Mouse (Mus musculus) MEL-GATA-1-ER (cell line): ENCODE data around the gene C130026I21Rik.
"Not testable (repeated sequence)": the region's sequence is repeated elsewhere in the genome, so short reads cannot be mapped to it uniquely, and the experiment has no call there.

Experiments
- DNase-seq: peaks from one replicate; pipeline ENCODE4 v3.0.0-alpha.2; 2012; ENCODE audit warnings: low read depth; ENCODE audit errors: extremely low read depth

The C130026I21Rik gene

GRCm38 (mm10) chr1:85033616-85034015 is 236.8 kb downstream of the C130026I21Rik start:
- not testable (repeated sequence) for DNase-seq

DNA sequence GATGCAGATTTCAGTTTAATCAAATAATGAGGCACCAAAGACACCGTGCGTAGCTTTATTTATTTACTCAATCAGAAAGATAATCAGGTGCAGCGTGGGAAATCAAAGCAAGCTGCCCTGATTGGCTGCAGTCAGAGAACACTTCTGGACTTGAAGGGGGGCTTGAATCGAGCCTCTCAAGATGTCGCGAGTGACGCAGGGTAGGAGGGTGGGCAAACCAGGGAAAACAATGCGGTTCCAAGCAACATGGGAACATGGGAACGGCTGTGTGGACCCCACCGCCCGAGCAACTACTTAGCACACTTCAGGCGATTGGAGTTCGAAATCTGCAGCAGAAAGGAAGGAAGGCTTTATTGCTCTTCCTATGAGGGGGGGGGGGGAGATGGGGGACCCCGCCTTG is 240.2 kb downstream of the C130026I21Rik start:
- DNase-seq: not testable (repeated sequence)

DNA sequence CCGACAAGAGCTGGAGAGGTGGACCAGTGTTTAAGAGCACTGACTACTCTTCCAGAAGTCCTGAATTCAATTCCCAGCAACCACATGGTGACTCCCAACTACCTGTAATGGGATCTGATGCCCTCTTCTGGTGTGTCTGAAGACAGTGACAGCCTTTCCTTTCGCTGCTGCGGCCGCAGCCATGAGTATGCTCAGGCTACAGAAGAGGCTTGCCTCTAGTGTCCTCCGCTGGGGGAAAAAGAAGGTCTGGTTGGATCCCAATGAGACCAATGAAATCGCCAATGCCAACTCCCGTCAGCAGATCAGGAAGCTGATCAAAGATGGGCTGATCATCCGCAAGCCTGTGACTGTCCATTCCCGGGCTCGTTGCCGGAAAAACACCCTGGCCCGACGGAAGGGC is 258.4 kb downstream of the C130026I21Rik start:
- not testable (repeated sequence) for DNase-seq

DNA sequence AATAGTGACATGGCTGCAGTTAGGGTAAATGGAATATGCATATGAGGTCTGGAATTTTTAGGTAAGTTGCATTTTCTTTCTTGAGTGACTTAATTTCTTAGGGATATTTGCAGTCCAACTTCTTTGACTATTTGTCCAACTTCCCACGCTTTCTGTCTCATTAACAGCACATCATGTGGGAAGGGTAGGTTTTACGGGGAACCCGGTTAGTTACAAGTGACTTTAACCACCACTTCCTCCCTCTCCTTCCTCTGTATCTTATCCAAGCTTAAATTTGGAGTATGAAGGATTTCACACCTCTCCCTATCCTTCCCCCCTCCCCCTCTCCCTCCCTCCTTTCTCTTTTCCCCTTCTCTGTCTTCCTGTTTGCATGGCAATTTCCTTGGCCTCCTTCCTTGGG is 259.4 kb downstream of the C130026I21Rik start:
- not testable (repeated sequence) for DNase-seq

GRCm38 (mm10) chr1:85007737-85008136 is 262.6 kb downstream of the C130026I21Rik start:
- DNase-seq: not testable (repeated sequence)

- DNase-seq: not testable (repeated sequence)
These were observed 271.1 kb downstream of the C130026I21Rik start for GRCm38 (mm10) chr1:84999241-84999640.

GRCm38 (mm10) chr1:84996305-84996704 is 274.1 kb downstream of the C130026I21Rik start:
- not testable (repeated sequence) for DNase-seq

GRCm38 (mm10) chr1:84994461-84994860 is 275.9 kb downstream of the C130026I21Rik start:
- not testable (repeated sequence) for DNase-seq

DNA sequence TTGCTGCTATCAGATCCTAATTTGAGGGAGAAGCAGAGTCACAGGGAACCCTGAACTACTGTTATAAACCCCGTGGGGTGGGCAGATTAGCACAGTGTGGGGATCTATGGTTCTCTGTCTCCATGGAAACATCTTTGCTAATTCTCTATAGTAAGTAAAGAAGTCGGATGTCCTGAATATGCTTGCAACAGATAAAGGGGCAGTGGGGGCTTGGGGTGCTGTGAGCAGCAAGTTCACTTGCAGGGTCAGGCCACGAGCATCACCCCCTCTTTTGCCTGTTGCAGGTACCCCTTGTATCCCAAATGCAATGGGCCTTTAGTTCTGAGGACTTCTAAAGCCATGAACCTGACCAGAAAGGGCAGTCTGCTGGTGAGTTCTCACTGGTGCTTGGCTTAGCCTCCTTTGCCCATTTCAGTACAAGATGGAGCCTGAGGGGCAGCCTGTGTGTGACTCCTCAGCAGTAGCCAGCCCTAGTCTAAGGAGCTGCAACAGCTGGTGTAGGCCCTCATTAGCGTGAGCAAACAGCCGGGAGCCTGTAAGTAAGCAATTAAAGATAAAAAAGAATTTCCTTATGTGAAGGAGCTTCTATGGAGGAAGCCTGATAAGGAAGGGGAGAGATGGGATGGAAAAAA is 276.6 kb downstream of the C130026I21Rik start:
- DNase-seq: not testable (repeated sequence)

- DNase-seq: not testable (repeated sequence)
These were observed 277.1 kb downstream of the C130026I21Rik start for GRCm38 (mm10) chr1:84993235-84993634.

GRCm38 (mm10) chr1:84992827-84993226 is 277.5 kb downstream of the C130026I21Rik start:
- not testable (repeated sequence) for DNase-seq

DNA sequence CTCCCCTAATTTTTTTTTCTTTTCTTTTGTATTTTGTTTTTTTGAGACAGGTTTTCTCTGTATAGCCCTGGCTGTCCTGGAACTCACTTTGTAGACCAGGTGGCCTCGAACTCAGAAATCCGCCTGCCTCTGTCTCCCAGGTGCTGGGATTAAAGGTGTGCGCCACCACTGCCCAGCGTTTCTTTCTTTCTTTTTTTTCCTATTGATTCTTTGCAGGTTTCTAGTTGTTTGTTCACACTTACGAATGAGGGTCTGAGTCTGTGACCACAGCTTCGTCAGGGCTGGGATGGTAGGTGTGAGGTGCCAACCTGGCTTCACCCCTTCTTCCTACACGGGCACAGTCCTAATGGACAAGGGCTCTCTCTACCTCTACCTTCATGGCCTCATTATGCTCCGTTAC is 281.3 kb downstream of the C130026I21Rik start:
- DNase-seq: not testable (repeated sequence)

DNA sequence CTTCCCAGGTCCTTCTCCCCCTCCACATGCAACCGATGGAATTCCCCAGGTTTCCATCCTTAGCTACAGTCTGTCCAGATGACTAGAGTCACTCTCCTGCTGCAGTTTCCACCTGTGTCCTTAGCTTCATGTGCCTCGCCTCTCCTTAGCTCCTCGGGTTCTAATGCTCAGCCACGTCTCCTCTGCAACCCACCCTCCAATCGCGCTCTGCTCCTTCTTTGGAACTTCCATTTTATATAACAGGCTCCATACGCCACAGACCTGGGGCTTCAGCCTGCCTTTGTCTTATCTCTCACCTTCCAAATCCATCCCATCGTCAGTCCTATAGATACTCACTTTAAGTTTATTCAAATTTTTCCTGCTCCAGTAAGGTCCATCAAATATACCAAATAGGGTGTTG is 282.6 kb downstream of the C130026I21Rik start:
- not testable (repeated sequence) for DNase-seq

DNA sequence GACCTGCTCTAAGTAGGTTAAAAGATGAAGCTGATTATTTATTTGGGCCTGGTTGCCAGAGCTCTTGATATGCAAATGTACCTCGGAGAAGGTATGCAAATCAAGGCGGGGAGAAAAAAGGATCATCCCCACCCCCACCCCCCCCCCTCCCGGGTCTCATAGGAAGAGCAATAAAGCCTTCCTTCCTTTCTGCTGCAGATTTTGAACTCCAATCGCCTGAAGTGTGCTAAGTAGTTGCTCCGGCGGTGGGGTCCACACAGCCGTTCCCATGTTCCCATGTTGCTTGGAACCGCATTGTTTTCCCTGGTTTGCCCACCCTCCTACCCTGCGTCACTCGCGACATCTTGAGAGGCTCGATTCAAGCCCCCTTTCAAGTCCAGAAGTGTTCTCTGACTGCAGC is 308.6 kb downstream of the C130026I21Rik start:
- DNase-seq: not testable (repeated sequence)

- DNase-seq: not testable (repeated sequence)
These were observed 312.7 kb downstream of the C130026I21Rik start for GRCm38 (mm10) chr1:84957713-84958112.

- DNase-seq: not testable (repeated sequence)
These were observed 313.6 kb downstream of the C130026I21Rik start for GRCm38 (mm10) chr1:84956771-84957170.

- no peak for DNase-seq
These were observed 317.7 kb downstream of the C130026I21Rik start for GRCm38 (mm10) chr1:84952456-84953181.

GRCm38 (mm10) chr1:84951566-84951965 is 318.8 kb downstream of the C130026I21Rik start:
- no peak for DNase-seq

- DNase-seq: no peak
These were observed 323.0 kb downstream of the C130026I21Rik start for GRCm38 (mm10) chr1:84947390-84947789.

DNA sequence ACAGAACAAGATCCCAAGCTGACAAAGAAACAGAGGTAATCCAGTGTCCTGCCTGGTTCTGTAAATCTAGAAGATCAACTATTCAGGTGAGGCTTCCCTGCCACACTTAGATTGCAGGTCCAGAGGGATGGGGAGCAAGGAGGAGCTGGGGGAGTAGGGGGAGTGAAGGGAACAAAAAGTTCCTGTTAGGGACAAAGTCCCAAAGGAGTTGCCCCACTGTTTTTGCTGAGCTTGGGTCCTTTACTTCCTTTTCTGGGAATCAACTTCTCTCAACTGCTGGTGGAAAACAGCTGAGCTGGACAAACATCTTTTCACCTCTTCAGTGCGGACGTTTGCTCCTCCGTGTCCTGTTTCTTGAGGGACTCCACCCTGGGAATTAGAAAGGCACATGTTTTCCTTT is 324.4 kb downstream of the C130026I21Rik start:
- no peak for DNase-seq

DNA sequence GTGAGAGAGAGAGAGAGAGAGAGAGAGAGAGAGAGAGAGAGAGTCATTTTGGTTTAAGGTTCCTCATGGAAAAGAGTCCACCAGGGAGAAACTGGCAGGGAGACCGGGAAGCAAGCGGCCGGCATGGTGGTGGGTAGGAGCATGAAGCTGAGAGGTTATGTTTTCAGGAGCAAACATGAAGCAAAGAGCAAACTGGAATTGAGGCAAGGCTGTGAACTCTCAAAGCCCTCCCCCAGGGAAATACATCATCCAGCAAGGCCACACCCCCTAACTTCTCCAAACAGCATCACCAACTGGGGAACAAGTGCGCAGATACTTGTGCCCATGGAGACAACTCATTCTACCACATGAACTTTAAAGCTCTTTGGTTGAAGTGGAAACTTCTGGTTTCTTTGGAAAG is 326.8 kb downstream of the C130026I21Rik start:
- no peak for DNase-seq
